Mouse (Mus musculus) heart, adult 2 months (tissue): ENCODE measurements around the gene Mrgprx1. TPM values are rescaled to one million over a fixed set of nuclear protein-coding genes. Genes with fewer than 3 reads are reported as not detected.

Experiments used
- DNase-seq, 2 experiments: peaks; one replicate each; pipeline ENCODE4 v3.0.0; 2021
- H3K27ac ChIP-seq: fragments of 200-600 bp; 2 replicates; pipeline ENCODE4 v1.8.1; 2022
- H3K27me3 ChIP-seq: fragments of 200-500 bp; 2 replicates; pipeline ENCODE4 v1.6.1; 2012; ENCODE audit warnings: mild to moderate bottlenecking, low read length, inconsistent platforms, mixed read lengths; ENCODE audit not compliant: control insufficient read depth, insufficient read depth
- H3K36me3 ChIP-seq: fragments of 200-500 bp; 2 replicates; pipeline ENCODE4 v1.6.1; 2012; ENCODE audit warnings: low read length, inconsistent platforms; ENCODE audit not compliant: control insufficient read depth, insufficient read depth
- H3K4me1 ChIP-seq: fragments of 200-500 bp; 2 replicates; pipeline ENCODE4 v1.6.1; 2011; ENCODE audit warnings: low read length; ENCODE audit not compliant: control insufficient read depth, insufficient read depth
- H3K4me3 ChIP-seq: fragments of 200-600 bp; 2 replicates; pipeline ENCODE4 v1.8.1; 2022
- H3K79me2 ChIP-seq: fragments of 200-500 bp; replicated peaks from 2 replicates; pipeline ENCODE4 v1.6.1; 2012; ENCODE audit warnings: mild to moderate bottlenecking, inconsistent platforms, low read length, moderate library complexity, mixed read lengths; ENCODE audit not compliant: control insufficient read depth, insufficient read depth
- H3K9ac ChIP-seq: fragments of 200-500 bp; 2 replicates; pipeline ENCODE4 v1.6.1; 2012; ENCODE audit warnings: low read depth, mild to moderate bottlenecking, control low read depth, inconsistent platforms, low read length, mixed read lengths
- CTCF ChIP-seq: fragments of 200-600 bp; IDR thresholded peaks from 2 replicates; pipeline ENCODE4 v1.8.1; 2022; ENCODE audit warnings: antibody characterized with exemption, mild to moderate bottlenecking, moderate library complexity
- EP300 ChIP-seq: fragments of 200-500 bp; IDR thresholded peaks from 2 replicates; pipeline ENCODE4 v1.6.1; 2011; ENCODE audit warnings: low read depth, low read length, control low read depth; ENCODE audit not compliant: insufficient read depth
- POLR2A ChIP-seq: fragments of 200-500 bp; IDR thresholded peaks from 2 replicates; pipeline ENCODE4 v1.6.1; 2011; ENCODE audit warnings: mild to moderate bottlenecking, low read depth, low read length, control low read depth; ENCODE audit not compliant: insufficient read depth
- WGBS: fragments of 180-500 bp; shearing (Covaris S2); methylation state at CpG from one replicate; pipeline ENCODE4 v1.1.7; 2018; 5-methylcytosine and 5-hydroxymethylcytosine counted together
- intact Hi-C: fragments of 180-260 bp; cut with DNase I; formaldehyde crosslinking; loops from one replicate; pipeline ENCODE4 v1.15.1; 2025
- polyA plus RNA-seq: library from polyadenylated mRNA; depleted of rRNA; stranded (reverse); fragments of >200 nt; gene quantifications from 2 replicates; pipeline ENCODE4 v1.2.3, GENCODE M21; 2012; rRNA removed
- total RNA-seq, 2 experiments: library from RNA; stranded (reverse); gene quantifications; 2 replicates each; pipeline ENCODE4 v1.2.3; 2021

Gene Mrgprx1
- total and polyA plus RNA-seq, 3 experiments = not detected

- no peaks in the 10 kb centered on the region for H3K79me2 ChIP-seq
- H3K27ac ChIP-seq = no peak overlapping the region
- no peak for TF ChIP-seq POLR2A
- TF ChIP-seq CTCF = no peak
- TF ChIP-seq EP300 = no peak
- intact Hi-C loops = no loop called here
- no peaks in the 10 kb centered on the region for H3K36me3 ChIP-seq
- no peak for DNase-seq
- no peaks in the 10 kb centered on the region for H3K4me1 ChIP-seq
- no peak overlapping the region for H3K9ac ChIP-seq
- 35% methylated on average over 1 of the region's 1 CpGs for WGBS
- no peak overlapping the region for H3K4me3 ChIP-seq
- H3K27me3 ChIP-seq = no peaks in the 10 kb centered on the region
Observed at GRCm38 (mm10) chr7:47986752-47987151, 40.6 kb downstream of the Mrgprx1 start.

GRCm38 (mm10) chr7:47981995-47982394, 45.4 kb downstream of the Mrgprx1 start, which contains the start of gene Mrgpra4:
Mrgpra4 (minus strand) TSS chr7:47982095.
- Histone ChIP-seq H3K27ac (no peak within 1 kb of the TSS), H3K4me3 (no peak within 1 kb of the TSS), H3K36me3 (no peaks in the 10 kb centered on the region), H3K27me3 (no peaks in the 10 kb centered on the region), H3K9ac (no peak within 1 kb of the TSS), H3K4me1 (no peaks in the 10 kb centered on the region), H3K79me2 (no peaks in the 10 kb centered on the region)
- DNase-seq = no peak
- WGBS = 45% methylated on average over 1 of the region's 1 CpGs
- intact Hi-C loops = no loop called here
- TF ChIP-seq CTCF (no peak), EP300 (no peak), POLR2A (no peak)

Other genes starting within 250 kb of the Mrgprx1 start
- gene Mrgpra4, start 45.5 kb downstream of the Mrgprx1 start, total RNA-seq = not detected
- 0.08 TPM in 1 of 2 replicates, not detected in the other for gene Mrgpra4, start 45.5 kb downstream of the Mrgprx1 start, polyA plus RNA-seq
- gene Mrgprb5, start 141.4 kb upstream of the Mrgprx1 start, total RNA-seq = not detected
- not detected in 2 replicates for gene Mrgprb5, start 141.4 kb upstream of the Mrgprx1 start, polyA plus RNA-seq
- gene Mrgprb4, start 171.7 kb upstream of the Mrgprx1 start, total RNA-seq = not detected
- gene Mrgprb4, start 171.7 kb upstream of the Mrgprx1 start, polyA plus RNA-seq = not detected in 2 replicates